Mouse (Mus musculus): ENCODE measurements around the gene Ddx55.

Gene Ddx55

DNA sequence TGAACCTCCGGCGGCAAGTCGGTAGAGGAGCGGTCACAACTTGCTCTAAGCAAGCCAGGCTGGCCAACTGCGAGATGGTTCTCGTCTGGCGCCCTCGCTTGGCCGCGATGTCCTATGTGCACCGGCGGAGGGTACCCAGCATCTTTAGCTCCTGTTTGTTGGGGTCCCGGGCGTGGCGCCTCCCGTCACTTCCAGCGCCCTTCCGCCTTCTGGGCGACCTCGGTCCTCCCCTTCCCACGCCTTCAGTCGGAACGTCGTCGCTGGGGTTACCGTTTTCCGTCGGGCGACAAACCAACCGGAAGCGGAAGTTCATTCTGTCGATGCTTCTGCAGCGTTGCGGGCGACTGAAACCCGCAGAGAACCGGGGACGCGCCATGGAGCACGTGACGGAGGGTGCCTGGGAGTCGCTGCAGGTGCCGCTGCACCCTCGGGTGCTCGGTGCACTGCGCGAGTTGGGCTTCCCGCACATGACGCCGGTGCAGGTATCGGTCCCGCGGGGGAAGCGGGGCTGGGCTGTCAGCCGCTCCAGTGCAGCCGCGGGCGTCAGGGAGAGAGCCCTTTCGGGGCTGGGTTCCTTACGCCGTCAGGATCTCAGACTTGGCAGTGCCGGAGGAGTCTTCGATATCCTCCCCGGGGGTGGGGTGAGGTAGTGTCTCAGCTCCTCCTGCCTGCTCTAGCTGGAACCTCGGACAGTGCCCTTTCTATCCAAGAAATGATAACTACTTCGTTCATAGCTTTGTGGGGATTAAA, at the start of gene Ddx55:
Gene Ddx55, plus strand, starts transcription at position 307 of the 750 bp plus-strand sequence.
- DNase-seq, result peak; percentile 91

DNA sequence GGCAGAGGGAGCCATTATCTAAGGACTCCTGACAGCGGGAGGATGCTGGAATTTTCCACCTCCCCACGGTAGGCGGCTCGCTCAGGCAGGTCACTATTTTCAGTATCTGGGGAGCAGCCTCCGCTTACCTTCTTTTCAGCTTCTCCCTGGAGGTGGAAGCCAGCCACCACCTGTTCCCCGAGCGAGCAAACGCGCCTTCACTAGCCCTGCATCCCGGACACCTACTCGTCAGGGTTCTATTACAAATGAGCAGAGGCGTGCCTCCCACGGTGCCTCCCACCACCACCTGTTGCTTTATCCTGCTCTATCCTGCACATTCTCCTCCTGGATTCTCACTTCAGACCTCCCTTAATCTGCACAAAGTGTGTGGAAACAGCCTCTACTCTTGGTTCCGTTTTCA, 48.9 kb upstream of the Ddx55 start:
- DNase-seq, result no peak

- no peak for DNase-seq
Measured at GRCm38 (mm10) chr5:124505235-124505634, 47.4 kb upstream of the Ddx55 start.

GRCm38 (mm10) chr5:124506731-124507359, 45.8 kb upstream of the Ddx55 start:
- no peak for DNase-seq

DNA sequence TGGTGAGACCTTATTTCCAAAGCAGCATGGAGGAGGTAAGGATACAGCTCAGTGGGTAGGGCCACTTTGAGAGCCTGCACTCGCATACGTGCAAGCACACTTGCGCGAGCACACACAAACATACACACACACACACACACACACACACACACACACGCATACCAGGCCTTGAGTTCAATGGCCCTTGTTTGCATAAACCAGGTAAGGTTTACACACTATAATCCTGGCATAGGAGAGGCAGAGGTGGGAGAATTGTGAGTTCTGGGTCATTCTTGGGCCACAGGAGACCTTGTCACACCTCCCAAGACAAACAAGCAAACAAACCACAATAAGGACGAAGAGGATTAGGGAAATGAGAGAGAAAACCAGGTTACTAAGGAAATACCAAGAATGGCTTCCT, 43.5 kb upstream of the Ddx55 start:
- DNase-seq, result no peak

DNA sequence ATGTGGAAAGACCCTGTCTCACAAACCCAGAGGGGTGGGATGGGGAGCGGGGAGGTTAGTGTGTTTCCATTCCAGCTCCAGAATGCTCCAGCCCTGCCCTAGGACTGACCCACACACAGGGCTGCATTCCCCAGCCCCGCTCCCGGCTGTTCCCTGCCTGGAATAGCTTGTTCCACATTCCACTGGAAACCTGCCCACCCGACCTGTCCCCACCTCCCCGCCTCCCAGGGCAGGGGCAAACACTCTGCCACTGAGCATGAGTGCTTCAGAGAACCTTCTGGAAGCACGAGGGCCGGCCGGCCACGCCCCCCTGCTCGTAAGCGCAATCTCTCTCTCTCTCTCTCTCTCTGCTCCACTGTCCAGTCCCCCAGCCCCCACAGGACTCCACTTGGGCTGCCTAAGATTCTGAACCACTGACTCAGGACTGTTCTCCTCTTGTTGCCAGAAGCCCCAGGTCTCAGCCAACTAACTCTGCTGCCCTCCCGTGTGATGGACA, 42.9 kb upstream of the Ddx55 start:
- DNase-seq, result peak; percentile 82

DNA sequence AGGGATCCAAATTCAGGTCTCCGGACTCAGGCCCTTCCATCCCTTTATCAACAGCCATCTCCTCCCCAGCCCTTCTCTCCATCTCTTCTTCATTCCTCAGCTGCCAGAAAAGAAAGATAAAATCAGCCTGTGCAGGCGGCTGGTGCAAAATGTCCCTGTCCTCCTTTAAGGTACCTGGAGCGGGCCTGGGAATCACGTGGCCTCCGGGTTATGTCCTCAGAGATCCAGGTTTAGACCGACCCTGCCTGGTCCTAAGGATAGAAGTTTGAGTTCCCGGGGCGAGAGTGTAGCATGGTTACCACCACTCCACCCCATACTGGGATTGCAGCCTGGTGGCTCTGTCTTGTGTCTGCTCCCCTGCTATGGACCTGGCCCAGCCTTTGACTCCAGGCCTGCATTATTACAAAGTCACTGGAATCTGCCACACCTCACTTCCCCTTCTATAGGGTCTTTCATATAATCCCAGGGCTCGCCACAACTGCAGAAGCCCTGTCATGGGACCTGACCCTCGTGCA, 42.1 kb upstream of the Ddx55 start:
- DNase-seq, result no peak

DNA sequence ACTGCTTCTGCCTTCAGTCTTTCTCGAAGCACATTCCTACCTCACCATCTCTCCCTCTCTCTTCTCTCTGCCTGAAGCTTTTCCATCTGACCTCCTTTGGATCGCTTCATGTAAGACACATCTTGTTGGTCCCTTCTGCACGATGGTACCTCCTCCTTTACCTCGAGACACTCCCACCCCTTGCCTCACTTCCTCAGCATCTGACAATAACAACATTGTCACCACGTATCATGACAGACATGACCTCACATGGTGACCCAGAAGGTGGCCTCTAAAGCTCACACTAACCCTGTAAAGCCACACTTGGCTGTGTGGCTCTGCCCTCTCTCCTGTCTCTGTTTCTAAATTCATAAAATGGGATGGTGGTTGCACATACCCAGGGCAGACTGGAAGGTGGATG, 36.9 kb upstream of the Ddx55 start:
- no peak for DNase-seq

DNA sequence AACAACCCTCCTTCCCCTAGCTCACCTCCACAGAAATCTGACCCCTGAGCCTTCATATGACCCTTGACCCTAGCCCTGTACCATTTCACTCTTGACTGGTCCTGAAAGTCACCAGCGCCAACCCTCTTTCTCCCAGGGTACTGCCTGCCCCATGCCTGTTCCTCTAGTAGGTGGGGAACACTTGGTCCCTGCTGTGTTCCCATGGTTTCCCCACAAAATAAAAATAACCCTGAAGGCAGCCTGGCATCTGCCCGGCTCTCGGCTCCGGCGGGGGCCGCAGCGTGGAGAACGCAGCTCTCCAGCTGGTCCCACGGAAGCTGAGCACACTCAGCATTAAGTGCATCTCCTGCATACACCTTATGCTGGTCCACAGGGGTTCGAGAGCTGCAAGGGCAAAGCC, 34.0 kb upstream of the Ddx55 start:
- no peak for DNase-seq

DNA sequence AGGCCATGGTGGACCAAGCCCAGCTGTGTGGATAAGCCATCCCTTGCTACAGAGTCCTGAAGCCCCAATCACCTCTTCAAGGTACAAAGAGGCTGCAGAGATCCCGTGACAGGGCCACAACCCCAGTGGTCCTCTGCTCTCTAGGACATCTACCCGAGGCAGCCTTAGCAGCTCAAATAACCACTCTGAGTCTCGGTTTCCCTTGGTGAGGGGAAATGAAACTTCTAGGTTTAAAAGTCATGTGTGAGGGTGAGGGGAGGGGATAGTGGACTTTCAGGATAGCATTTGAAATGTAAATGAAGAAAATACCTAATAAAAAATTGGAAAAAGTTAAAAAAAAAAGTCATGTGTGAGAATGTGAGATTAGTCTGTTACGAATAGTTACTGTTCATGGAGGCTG, 31.1 kb upstream of the Ddx55 start:
- no peak for DNase-seq

DNA sequence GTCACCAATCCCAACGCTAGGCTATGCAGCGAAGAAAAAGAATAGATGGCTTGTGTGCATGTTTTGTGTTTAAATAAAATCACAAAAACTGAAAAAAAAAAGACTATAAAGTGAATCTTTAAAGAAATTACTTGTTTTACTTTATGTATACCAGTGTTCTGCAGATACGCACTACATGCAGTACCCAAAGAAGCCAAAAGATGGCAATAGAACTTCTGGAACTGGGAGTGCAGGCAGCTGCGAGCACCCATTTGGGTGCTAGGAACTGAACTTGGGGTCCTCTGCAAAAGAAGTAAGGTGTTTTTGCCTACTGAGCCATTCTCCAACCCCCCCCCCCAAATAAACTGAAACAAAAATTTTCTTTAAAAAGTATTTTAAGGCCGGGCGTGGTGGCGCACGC, 29.6 kb upstream of the Ddx55 start:
- no peak for DNase-seq

DNA sequence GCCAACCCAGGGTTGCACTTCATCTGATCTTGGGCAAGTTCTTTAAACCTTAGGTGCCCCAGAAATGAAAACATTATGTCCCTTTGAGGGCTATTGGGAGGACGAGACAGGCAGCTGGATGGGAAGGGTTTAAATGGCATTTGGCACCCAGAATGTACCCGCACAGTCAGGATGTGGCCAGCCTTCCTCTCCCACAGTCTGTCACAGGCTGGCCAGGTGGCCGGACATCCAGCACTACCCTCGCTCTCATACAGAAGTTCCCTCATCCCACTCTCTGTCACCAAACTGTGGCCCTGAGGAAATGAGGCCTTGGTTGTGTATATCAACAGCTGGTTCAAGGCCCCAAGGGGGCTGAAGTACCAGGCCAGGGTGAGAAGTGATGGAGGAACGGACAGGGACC, 27.7 kb upstream of the Ddx55 start:
- no peak for DNase-seq

DNA sequence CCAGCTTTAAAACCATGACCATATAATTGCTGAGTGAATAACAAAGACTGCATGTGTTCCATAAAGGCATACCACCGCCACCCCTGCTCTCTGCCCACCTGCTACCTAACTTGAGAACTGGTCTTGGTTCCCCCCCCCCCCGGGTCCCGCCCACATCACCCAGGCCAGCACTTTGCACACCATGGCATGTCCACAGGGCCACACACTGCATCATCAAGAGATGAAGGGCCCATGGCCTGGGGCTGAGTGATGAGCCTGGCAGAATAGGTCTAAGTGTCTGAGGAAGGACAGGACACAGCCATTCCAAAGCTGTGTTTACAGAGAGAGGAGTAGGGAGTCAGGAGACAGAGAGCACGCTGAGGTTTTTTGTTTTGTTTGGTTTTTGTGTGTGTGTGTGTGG, 24.3 kb upstream of the Ddx55 start:
- DNase-seq, result no peak

- DNase-seq, result no peak
Measured at GRCm38 (mm10) chr5:124528791-124529190, 23.9 kb upstream of the Ddx55 start.

DNA sequence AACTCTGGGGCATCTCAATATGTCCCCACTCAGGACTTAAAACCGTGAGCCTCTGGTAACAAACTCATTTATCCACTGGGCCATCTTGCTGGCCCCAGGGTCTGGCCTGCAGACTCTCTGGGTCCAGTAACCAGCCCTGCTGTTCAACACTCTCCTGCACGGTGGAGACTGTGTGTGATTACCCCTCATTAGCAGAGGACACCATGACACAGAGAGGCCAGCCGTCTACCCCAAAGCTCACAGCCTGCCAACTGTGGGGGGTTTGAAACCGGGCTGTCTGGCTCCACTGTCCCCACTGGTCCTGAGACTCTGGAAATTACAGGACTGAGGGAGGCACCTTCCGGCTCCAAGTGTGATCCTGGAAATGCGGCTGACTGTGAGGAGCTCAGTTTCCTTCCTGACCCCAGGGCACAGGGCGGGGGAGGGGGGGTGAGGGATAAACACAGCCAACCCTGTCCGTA, 23.4 kb upstream of the Ddx55 start:
- DNase-seq, result no peak

GRCm38 (mm10) chr5:124529697-124530096, 23.0 kb upstream of the Ddx55 start:
- peak; percentile 43 for DNase-seq

- DNase-seq, result peak; percentile 82
Measured at GRCm38 (mm10) chr5:124530655-124531582, 21.7 kb upstream of the Ddx55 start, which contains the start of gene Rilpl1. Rilpl1 (minus strand) TSS chr5:124531391.

- peak; percentile 35 for DNase-seq
Measured at GRCm38 (mm10) chr5:124531583-124531930, 21.1 kb upstream of the Ddx55 start.

DNA sequence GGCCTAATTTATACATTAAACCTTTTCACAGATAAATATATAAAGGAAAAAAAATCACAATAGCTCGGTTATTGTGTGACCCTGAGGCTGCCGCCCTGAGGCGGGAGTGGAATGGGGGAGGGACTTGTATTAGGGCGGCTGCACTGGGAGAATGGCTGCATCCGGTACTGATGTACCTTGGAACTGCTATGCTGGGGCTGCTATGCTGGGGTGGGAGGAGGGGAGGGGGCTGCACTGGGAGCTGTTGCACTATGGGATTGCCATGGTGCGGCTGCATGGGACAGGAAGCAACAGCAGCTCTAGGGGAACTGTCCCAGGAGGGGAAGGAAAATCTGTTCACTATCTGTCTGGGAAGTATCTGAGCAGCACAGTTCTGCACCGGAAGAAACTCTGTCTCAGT, 20.2 kb upstream of the Ddx55 start:
- no peak for DNase-seq

GRCm38 (mm10) chr5:124535016-124535415, 17.6 kb upstream of the Ddx55 start:
- DNase-seq, result no peak

- DNase-seq, result peak; percentile 79
Measured at GRCm38 (mm10) chr5:124536776-124537175, 15.9 kb upstream of the Ddx55 start.

GRCm38 (mm10) chr5:124538813-124539792, 13.6 kb upstream of the Ddx55 start:
- peak; percentile 64 for DNase-seq

Measured in kidney, adult 18-20 months (tissue).